Mouse (Mus musculus) adrenal gland, postnatal 36 days (tissue): ENCODE results near the gene Ptgs2. TPM values are rescaled to one million over a fixed set of nuclear protein-coding genes. Genes with fewer than 3 reads are reported as not detected.

ENCODE experiments used
- DNase-seq, 2 experiments: peaks; one replicate each; pipeline ENCODE4 v3.0.0; 2021; ENCODE audit warnings: mixed read lengths in 1 of 2
- long read RNA-seq, 2 experiments: library from polyadenylated mRNA; stranded (forward); transcript quantifications; one replicate each; pipeline ENCODE4 v2.0.0; 2021; ENCODE audit warnings: borderline sequencing depth in 2 of 2
- total RNA-seq, 2 experiments: library from RNA; stranded (reverse); gene quantifications; 2 replicates each; pipeline ENCODE4 v1.2.3; 2021

Gene Ptgs2
- 1 to 10 TPM; 1.2 to 1.3 TPM for total RNA-seq
- long read RNA-seq, experiment 1 = 0 reads
- long read RNA-seq, experiment 2 = 0 reads

DNA sequence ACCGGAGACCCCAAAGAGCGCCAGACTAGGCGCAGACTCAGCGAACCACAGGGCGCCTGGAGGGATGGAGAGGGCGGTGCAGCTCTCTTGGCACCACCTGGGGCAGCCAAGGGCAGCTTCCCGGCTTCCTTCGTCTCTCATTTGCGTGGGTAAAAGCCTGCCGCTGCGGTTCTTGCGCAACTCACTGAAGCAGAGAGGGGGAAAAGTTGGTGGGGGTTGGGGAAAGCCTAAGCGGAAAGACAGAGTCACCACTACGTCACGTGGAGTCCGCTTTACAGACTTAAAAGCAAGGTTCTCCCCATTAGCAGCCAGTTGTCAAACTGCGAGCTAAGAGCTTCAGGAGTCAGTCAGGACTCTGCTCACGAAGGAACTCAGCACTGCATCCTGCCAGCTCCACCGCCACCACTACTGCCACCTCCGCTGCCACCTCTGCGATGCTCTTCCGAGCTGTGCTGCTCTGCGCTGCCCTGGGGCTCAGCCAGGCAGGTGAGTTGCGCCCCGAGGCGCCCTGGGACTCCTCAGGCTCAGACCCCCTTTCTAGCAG lies at the start of gene Ptgs2:
Gene Ptgs2 (plus strand): TSS at position 242 of the 544 bp plus-strand sequence.
- peak; percentile 35 to 50 for DNase-seq

DNA sequence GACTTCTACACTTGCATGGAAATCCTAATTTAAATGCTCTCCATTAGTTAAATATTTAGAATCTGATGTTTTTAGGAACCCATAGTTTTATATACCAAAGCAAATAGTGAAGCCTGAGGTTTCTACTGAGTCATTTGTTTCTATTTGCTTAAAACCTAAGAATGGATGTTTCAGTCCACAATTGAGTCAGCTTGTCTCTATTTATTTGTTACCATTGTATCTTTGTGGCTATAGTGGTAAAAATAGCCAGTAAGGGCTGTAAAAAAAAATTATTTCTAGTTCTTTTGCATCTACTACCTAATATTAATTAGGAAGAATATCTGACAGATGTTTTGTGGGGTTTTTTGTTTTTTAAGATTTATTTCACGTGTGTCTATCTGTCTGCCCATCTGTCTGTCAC lies 49.6 kb upstream of the Ptgs2 start:
- no peak for DNase-seq

DNA sequence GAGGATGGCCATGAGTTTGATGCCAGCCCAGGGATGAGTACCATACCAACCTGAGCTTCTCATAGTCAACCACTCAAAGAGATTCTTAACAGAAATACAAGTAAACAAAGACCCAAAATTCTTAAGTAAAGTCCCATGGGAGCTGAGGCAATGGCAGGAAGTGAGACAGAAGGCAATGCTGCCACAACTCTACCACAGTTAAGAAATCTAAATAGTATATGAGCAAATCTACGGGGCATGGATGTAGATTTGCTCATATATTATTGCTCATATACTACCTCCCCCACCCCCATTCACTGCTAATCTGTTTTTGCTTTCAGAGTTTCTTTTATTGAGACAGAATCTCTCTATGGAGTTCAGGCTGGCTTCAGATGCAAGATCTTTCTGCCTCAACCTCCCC lies 34.1 kb upstream of the Ptgs2 start:
- no peak for DNase-seq

DNA sequence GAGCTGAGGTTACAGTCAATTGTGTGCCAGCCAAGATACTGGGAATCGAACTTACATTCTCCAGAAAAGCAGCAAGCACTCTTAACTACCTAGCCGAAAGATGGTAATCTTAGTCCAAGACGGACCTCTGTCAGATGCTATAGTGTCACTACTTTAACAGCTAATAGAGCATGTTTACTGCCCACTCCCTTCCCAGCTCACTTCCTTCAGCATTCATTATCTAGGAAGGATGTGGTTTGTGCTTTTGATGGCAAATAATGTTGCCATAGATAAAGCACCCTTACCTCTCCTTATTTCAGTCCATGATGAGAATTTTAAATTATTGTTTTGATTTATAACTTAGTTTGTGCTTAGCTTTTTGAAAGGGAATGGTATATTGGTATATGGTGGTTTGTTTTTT lies 27.0 kb upstream of the Ptgs2 start:
- DNase-seq = no peak

DNA sequence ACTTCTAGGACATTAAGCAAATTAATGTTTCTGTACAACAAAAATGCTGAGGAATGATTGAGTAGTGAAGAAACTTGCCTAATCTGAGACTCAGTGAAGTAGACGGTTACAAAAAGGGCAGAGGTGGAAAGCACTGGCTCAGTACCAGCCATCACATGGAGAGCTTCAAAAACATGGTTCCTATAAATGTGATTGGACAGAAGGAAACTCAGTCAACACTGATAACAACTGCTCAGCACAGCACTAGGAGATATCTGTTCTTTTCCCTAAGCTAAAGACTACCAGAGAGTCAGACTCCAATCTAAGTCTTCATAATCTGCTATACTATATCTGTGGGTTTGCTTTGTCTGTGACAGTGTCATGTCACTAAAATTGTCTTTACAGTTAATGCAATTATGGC lies 25.2 kb upstream of the Ptgs2 start:
- DNase-seq = no peak

DNA sequence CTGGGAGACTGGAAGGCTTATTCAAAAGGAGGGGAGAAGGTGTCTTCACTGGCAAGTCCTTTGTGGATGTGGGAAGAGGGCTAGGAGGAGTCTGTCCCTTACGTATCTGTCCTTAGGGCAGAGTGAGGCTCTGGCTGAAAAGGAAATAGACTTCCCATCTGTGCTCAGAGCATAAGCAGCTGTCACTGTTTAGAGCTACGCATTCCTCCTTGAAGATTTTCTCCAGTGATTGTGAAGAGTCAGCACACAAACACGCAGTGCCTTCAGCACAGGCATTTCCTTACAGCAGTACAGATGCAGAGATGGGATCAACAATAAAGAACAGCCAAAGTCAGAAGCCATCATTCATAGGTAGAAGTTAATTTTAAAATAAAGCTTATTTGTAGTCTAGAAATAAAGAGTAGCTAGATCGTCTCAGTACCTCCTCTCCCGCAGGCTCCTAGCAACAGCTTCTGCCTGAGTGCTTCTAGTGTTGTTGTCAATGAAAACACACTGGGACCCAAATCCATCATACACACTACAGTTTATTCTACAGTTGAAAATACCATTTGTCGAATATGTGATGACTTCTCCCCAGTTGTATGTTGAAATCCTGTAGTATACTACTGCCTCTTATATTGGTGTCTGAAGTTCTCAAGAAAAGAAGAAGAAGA lies 10.7 kb upstream of the Ptgs2 start:
- DNase-seq = no peak

DNA sequence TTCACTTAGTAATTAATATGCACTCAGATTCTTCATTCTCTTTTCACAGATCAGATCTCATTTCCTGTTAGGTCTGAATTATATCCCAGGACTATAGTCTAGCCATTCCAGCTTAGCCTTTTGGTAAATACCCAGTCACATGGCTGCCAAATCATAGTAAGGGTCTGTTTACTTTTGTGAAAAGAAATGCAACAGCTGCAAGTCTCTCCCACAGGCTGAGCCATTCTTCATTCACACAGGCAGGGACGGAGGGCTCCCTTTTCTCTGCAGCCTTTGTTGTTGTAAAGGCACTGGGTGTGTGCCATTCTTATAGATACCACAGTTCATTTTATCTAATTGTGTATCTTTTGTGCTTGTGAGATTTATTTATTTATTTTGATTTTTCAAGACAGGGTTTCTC lies 9.6 kb upstream of the Ptgs2 start:
- DNase-seq = no peak

DNA sequence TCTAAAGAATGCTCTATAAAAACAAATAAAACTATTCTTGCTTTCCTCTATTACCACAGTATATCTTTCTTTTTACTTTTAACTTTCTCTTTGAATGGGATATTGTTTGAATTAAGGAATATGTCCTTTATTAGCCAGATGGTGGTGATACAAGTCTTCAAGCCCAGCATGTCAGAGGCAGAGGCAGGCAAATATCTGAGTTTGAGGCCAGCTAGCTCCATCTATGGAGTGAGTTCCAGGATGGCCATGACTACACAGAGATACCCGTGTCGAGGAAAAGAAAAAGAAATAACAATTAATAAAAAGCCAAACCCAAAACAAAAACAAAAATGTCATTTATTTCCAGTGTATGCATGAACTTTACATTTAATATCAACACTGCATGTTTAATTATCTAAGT lies 2.8 kb upstream of the Ptgs2 start:
- no peak for DNase-seq

DNA sequence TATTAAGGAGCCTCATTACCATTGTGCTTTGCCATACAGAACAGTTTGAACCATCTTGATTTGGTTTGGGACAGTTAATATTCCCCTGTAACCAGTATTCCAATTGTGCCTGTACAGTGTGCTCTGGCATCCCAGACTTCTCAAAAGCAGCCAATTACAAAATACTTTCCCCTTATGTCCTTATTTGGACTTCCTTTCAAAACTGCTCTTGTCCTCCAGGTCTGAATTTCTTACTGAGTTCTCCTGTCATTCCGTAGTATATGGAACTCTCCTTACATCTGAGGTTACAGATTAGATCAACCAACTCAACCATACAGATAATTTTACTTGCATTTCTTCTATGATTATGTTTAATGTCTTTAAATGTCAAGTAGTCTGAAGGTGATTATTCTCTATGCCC lies 2.1 kb upstream of the Ptgs2 start:
- DNase-seq = no peak

DNA sequence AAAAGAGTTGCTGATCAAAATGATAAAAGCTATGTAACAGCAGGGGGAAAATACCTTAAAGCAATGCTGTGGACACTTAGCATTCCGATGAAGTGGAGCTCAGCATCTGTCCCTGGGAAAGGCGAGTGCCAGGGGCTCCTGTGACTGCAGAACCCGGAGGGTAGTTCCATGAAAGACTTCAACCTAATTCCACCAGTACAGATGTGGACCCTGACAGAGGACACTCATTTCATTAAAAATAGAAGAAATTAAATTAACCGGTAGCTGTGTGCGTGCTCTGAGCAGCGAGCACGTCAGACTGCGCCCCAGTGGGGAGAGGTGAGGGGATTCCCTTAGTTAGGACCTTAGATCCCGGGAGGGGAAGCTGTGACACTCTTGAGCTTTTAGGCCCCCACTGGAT lies 457 bp upstream of the Ptgs2 start:
- DNase-seq = no peak

DNA sequence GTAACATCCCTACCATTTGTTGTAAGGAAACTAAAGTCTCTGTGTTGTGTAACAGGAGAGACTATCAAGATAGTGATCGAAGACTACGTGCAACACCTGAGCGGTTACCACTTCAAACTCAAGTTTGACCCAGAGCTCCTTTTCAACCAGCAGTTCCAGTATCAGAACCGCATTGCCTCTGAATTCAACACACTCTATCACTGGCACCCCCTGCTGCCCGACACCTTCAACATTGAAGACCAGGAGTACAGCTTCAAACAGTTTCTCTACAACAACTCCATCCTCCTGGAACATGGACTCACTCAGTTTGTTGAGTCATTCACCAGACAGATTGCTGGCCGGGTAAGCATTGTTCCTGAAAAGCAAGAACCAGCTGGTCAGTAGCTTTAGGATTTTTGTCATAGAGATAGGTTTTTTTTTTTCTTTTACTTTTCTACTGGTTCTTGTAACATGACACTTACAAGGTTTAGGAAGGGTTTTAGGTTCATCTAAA lies 4.4 kb downstream of the Ptgs2 start:
- no peak for DNase-seq

DNA sequence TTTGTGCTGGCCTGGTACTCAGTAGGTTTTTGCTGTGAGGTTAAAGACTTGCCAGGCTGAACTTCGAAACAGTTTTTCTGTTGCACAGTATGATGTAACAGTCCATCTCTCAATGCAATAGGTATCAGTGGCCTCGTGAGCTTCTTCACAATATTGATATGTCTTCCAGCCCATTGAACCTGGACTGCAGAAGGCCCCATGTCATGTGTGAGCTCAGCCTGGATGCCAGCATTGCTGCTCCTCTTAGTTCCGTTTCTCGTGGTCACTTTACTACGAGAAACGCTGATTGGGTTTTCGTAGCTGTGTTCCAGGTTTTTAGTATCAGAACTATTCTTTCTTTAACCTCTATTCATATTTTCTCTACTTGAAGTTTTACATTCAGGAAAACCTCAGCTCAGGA lies 6.9 kb downstream of the Ptgs2 start:
- no peak for DNase-seq

DNA sequence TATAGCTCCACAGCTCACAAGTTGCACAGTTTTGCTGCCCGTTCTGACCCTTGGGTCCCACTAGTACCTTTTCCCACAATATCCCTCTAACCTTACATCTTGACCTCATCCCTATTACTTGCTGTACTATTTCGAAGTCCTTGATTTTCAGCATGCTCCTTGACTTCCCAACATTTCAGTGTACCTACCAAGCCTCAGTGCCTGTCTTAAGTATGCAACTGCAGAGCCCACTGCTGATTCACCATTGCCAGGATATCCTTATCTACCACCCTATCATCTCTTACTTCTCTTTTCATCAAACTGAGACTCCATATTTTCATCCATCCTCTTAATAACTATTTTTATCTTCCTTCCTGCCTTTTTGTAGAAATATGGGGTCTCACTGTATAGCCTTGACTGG lies 9.8 kb downstream of the Ptgs2 start:
- no peak for DNase-seq

DNA sequence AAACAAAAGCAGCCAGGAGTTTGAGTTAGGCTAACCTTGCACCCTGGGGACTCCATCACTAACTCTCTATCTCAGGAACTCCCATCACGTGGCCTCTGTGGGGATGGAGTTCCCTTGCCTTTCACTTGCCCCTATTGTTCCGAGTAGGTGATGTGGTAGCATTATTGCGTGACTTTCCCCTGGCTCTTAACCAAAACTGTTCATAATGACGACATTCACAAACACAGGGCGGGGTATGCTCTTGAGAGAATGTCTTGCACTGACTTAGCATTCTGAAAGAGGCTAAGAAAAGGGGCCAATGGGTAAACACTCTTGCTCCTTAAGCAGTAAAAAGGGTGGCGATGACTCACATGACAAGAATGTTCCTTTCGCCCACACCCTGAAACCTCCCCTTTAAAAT lies 15.5 kb downstream of the Ptgs2 start:
- no peak for DNase-seq

DNA sequence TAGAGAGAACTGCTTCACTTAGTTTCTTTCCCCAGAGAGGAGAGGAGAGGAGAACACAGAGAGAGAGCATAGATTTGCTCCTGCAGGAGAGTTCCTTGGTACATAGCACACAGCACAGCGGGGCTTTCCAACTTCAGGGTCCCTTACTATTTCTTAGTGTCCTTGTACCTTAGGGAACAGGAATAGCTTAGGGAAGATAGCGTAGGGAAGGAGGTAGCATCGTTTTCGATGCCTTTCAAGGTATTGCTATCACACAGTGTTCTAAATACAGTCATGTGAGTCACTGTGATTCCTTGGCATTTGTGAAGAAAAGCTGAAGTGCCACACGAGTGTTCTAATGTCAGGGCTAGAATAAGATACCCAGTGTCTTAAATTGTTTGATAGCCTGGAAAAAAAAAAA lies 18.5 kb downstream of the Ptgs2 start:
- DNase-seq = no peak

DNA sequence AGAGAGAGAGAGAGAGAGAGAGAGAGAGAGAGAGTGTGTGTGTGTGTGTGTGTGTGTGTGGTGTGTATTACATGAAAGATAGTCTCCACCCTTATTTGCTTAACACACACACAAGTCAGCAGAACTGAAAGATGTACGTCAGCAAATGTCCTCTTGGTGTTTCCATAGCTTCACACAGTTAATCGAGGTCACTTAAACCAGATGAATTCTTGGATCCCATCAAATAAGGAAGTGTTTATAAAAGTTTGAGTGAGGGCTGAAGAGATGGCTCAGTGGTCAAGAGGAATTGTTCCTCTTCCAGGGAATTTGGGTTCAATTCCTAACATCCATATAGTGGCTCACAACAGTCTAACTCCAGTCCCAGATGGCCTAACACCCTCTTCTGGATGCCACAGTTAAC lies 25.7 kb downstream of the Ptgs2 start:
- DNase-seq = no peak

DNA sequence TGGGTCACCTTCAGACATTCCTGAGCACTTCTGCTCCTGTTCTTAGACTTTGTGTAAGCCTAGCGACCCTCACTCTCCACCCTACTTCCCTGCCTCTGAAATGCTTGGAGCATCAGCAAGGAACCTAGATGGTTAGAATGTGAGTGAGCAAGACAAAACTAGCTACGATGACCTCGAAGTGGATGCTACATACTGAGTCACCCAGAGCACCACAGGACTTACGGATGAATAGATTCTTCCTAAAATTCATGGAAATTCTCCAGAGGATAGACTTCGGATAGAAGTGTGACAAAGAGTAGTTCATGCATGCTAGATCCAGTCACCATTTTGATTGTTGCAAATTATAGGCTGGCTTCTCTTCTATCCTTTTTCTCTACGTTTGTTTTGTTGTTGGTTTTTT lies 30.2 kb downstream of the Ptgs2 start:
- DNase-seq = no peak

DNA sequence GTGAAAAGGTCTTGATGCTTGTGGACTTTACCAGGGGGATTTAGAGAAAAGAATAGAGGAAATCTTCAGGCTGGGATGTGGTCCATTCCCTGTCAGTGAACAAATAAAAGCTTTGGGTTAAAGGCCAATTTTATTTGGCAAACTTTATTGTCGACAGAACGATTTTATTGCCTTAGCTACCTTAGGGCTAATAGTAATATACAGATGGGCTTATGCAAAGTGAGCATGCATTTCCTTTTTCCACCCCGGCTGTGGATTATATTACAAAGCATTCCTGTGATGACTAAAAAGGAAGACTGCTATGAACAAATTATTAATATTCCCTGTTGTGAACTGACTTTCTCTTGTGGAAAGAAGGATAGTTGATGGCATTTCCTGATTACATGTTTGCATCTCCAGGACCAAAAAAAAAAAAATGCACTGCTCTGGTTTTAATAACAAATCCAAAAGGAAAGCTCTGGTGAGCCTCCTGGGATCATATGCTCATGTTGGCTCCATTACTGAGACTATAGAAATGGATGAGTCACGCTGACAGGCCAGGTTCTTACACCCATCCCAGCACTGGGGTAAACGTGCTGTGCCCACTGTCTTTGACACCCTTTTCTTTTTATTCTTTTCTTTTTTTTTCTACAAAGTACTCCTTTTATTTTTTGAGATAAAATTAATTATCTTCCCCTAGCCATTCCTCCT lies 30.9 kb downstream of the Ptgs2 start:
- DNase-seq = no peak

DNA sequence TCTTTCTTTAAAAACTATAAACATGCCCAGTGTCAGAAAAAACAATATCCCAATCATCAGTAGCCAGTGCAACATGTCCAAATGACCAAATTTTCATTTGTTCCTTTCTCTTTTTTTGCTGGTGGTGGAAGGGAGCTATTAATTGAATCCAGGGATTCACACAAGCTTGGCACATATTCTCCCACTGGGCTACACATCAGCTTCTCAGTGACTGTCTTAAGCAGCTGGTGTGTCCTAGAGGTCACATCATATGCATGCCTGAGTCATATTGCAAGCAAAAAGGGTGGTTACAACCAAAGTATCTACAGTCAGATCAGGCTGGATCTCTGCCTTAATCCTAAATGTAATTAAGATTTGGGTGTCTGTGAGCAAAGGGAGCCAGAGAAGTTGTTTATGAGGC lies 35.5 kb downstream of the Ptgs2 start:
- DNase-seq = no peak

DNA sequence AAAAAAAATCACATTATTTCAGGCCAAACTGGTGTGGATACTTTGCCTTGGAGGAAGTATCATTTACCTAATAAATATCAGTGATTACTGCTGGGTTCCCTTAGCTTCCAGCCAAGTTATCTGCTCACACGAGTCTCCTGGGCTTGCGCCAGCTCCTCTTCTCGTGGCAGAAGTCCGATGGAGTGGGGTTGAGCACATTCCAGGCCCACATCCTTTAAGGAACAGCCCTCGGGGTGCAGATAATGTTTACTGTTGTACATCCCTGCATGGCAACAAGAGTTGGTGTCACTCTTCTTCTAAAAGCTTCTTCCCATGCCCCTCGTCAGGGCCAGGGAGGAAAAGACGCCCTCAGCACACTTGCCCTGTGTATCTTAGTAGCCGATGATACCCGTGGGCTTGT lies 39.9 kb downstream of the Ptgs2 start:
- no peak for DNase-seq

DNA sequence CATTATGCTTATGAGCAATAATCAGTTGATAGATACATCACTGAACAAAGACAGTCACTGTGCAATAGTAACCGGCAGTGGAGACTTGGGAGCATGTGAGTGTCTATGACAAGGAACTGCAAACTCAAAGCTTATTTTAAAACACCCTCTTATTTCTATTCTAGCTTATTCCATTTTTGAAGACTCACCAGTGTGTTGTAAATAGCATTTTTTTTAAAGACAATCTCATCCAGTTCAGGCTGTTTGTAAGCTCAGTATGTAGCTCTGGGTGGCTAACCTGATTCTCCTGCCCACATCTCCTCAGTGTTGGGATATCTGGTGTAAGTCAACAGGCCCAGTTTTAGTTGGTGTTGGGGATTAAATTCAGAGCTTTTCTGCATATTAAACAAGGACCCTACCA lies 42.1 kb downstream of the Ptgs2 start:
- DNase-seq = no peak

DNA sequence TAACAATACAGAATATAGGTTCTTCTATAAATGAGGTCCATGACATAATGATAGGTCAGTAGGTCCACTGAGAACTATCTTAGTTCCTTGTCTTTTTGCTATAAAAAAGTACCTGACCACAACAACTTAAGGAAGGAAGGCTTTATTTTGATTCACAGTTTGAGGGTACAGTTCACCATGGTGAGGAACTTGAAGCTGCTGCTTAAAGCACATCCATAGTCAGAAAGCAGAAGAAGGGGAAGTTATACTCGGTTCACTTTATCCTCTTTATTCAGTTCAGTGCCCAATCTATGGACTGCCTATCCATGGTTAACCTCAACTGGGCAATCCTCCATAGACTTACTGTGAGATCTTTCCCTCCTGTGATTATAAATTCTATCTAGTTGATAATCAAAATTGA lies 43.7 kb downstream of the Ptgs2 start:
- no peak for DNase-seq

DNA sequence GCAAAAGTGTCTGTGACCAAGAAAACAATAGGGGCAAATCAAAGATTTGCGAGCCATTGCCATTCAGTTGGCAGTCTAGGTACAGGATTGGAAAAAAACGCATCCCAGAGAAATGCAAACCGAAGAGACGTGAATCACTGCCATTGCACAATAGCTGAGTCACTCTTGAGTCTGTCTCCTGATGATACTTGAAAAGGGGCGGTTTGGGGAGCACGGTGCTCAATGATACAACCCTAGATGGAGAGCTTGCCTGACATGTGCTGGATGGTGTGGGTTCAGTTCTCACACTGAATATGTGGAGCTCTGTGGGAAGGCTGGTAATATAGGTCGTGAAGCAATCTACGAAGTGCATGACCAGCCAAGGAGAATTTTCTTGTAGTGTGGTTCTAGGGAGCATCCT lies 45.2 kb downstream of the Ptgs2 start:
- DNase-seq = peak; percentile 69 to 71

DNA sequence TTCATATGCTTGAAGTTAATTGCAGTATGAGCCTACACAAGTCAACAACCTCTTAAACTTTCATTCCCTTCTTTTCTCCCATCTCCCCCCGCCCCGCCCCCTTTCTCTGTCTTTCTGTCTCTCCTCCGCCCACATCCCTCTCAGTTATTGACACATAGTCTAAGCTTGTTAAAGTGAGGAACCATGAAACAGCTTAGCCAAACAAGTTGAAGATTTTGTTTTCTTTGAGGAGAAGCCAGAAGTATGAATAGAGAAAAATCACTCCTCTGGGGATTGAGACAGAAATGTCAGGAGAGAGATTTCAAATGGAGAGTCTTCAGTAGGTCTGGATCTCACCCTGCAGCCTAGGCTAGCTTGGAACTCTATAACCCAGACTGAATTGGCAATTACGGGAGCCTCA lies 47.4 kb downstream of the Ptgs2 start:
- no peak for DNase-seq
